Mouse (Mus musculus) intestine, embryonic 14.5 days (tissue): ENCODE data around the gene Fgfr2. TPM values are rescaled to one million over a fixed set of nuclear protein-coding genes. Genes with fewer than 3 reads are reported as not detected.

Experiments
- ATAC-seq: fragments of 200-750 bp; cut with Nextera tagmentation; replicated peaks from 2 replicates; pipeline ENCODE4 v1.8.0; 2017; ENCODE audit warnings: low read depth, moderate number of reproducible peaks, moderate TSS enrichment, moderate library complexity; ENCODE audit not compliant: low FRiP score, low TSS enrichment
- DNase-seq: peaks from one replicate; pipeline ENCODE4 v3.0.0-alpha.2; 2018; ENCODE audit warnings: low spot score
- H3K27ac ChIP-seq: fragments of 300-500 bp; sonication (generic); 2 replicates; pipeline ENCODE4 v1.5.1; 2014; ENCODE audit warnings: low read depth, mild to moderate bottlenecking, control low read depth
- H3K27me3 ChIP-seq: fragments of 300-500 bp; sonication (generic); replicated peaks from 2 replicates; pipeline ENCODE4 v1.6.1; 2014; ENCODE audit warnings: low read length, control low read depth; ENCODE audit not compliant: control insufficient read depth, insufficient read depth
- H3K36me3 ChIP-seq: fragments of 300-500 bp; sonication (generic); 2 replicates; pipeline ENCODE4 v1.6.1; 2014; ENCODE audit warnings: low read length, control low read depth; ENCODE audit not compliant: control insufficient read depth, insufficient read depth
- H3K4me1 ChIP-seq: fragments of 300-500 bp; sonication (generic); replicated peaks from 2 replicates; pipeline ENCODE4 v1.6.1; 2014; ENCODE audit warnings: low read length, control low read depth, mixed read lengths; ENCODE audit not compliant: control insufficient read depth, insufficient read depth
- H3K4me2 ChIP-seq: fragments of 300-500 bp; sonication (generic); 2 replicates; pipeline ENCODE4 v1.6.1; 2014; ENCODE audit warnings: low read length
- H3K4me3 ChIP-seq: fragments of 300-500 bp; sonication (generic); 2 replicates; pipeline ENCODE4 v1.5.1; 2014; ENCODE audit warnings: low read depth, low read length, control low read depth, mixed read lengths
- H3K9ac ChIP-seq: fragments of 300-500 bp; sonication (generic); 2 replicates; pipeline ENCODE4 v1.6.1; 2014; ENCODE audit warnings: mild to moderate bottlenecking, low read length
- H3K9me3 ChIP-seq: fragments of 300-500 bp; sonication (generic); 2 replicates; pipeline ENCODE4 v1.6.1; 2016; ENCODE audit warnings: low read length, control low read depth; ENCODE audit not compliant: control insufficient read depth
- WGBS: fragments of 180-500 bp; shearing (Covaris S2); extraction: QIAGEN DNeasy Blood & Tissue Kit; methylation state at CpG from one replicate; pipeline ENCODE4 v1.1.7; 2014; 5-methylcytosine and 5-hydroxymethylcytosine counted together
- polyA plus RNA-seq: library from polyadenylated mRNA; unstranded; fragments of >200 nt; fragmentation: Nextera tagmentation; extraction: Ambion mirVana; gene quantifications from 2 replicates; pipeline ENCODE4 v1.2.1, GENCODE M21; 2014

The Fgfr2 gene
- polyA plus RNA-seq, 1 experiment from 2014 or later = 105 TPM

GRCm38 (mm10) chr7:131670586-131670985 is 1452.6 kb downstream of the Fgfr2 start:
- no peak for ATAC-seq
- Histone ChIP-seq H3K4me2 (no peak overlapping the region), H3K4me3 (no peak overlapping the region), H3K27ac (no peak overlapping the region), H3K9ac (no peak overlapping the region), H3K4me1 (no peaks in the 10 kb centered on the region), H3K36me3 (no peaks in the 10 kb centered on the region), H3K9me3 (no peaks in the 10 kb centered on the region), H3K27me3 (no peaks in the 10 kb centered on the region)
- DNase-seq = no peak
- 70% methylated on average over 6 of the region's 6 CpGs for WGBS

- no peak for ATAC-seq
- Histone ChIP-seq H3K9ac (no peak overlapping the region), H3K9me3 (no peaks in the 10 kb centered on the region), H3K4me3 (no peak overlapping the region), H3K27ac (no peak overlapping the region), H3K27me3 (no peaks in the 10 kb centered on the region), H3K36me3 (no peaks in the 10 kb centered on the region), H3K4me2 (no peak overlapping the region), H3K4me1 (no peaks in the 10 kb centered on the region)
- WGBS = 83% methylated on average over 4 of the region's 4 CpGs
- no peak for DNase-seq
Measured at GRCm38 (mm10) chr7:131669326-131669725, 1453.8 kb downstream of the Fgfr2 start.

GRCm38 (mm10) chr7:131660726-131661125 is 1462.4 kb downstream of the Fgfr2 start:
- no peak overlapping the region for H3K4me3 ChIP-seq
- no peak for ATAC-seq
- H3K9ac ChIP-seq = no peak overlapping the region
- H3K4me1 ChIP-seq = no peaks in the 10 kb centered on the region
- H3K36me3 ChIP-seq = no peaks in the 10 kb centered on the region
- 95% methylated on average over 1 of the region's 1 CpGs for WGBS
- H3K27me3 ChIP-seq = no peaks in the 10 kb centered on the region
- H3K4me2 ChIP-seq = no peak overlapping the region
- no peak for DNase-seq
- no peaks in the 10 kb centered on the region for H3K9me3 ChIP-seq
- H3K27ac ChIP-seq = no peak overlapping the region

DNA sequence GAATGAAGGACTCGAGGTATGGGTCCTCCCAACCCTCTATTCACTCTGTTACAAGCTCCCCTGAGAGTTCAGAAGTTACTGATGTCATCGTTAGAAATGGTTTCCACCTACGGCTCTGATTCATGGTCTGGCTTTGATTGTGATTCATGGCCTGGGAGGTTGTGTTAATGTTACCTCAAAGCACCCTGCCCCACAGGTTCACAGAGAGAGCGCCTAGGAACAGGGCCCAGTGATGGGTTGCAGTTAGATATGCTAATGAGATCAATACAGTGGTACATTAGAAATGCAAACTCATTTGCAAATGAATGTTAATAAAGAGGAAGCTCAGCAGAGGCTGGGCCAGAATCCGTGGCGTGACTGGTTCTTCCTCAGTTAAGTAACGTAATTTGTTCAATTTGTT is 1467.1 kb downstream of the Fgfr2 start:
- DNase-seq = no peak
- Histone ChIP-seq H3K9ac (no peak overlapping the region), H3K4me1 (no peaks in the 10 kb centered on the region), H3K27ac (no peak overlapping the region), H3K36me3 (no peaks in the 10 kb centered on the region), H3K27me3 (no peaks in the 10 kb centered on the region), H3K9me3 (no peaks in the 10 kb centered on the region), H3K4me2 (no peak overlapping the region), H3K4me3 (no peak overlapping the region)
- ATAC-seq = no peak
- 57% methylated on average over 7 of the region's 7 CpGs for WGBS

GRCm38 (mm10) chr7:131653416-131653815 is 1469.7 kb downstream of the Fgfr2 start:
- Histone ChIP-seq H3K4me3 (no peak overlapping the region), H3K9me3 (no peaks in the 10 kb centered on the region), H3K27me3 (no peaks in the 10 kb centered on the region), H3K36me3 (no peaks in the 10 kb centered on the region), H3K4me2 (no peak overlapping the region), H3K27ac (no peak overlapping the region), H3K4me1 (no peaks in the 10 kb centered on the region), H3K9ac (no peak overlapping the region)
- no peak for ATAC-seq
- no peak for DNase-seq
- WGBS = 80% methylated on average over 6 of the region's 6 CpGs

DNA sequence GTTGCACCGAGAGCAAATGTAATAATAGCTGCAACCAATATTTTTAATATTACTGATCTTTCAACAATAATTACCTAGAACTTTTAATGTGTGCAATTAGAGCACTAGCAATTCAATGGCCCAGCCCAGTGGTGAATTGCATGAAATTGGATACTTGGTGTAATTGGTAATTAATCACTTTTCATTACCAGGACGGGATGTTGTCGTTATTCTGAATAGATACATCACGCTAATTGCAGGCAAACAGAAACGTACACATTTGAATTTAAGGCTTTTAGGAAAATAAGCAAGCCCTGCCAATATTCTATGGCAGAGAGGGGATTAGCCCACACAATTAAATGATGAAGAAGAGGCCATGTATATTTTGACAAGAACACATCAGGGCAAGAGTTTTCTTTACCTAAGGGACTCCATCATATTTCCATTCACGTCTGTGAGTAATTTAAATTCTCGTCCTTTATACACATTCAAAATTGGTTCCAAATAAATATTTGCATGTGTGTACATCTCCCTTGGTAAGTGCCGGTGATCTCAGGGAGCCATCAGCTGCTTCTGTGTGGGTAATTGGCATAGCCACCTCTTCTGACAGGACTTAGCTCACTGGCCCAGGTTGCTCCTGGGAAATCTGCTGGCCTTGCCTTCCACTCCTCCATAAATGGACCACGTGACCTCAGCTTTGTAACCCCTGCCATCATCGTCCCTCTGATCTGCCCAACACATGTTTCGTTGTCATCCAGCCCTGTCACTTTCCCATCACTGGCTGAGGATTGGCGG is 1471.0 kb downstream of the Fgfr2 start:
- 72% methylated on average over 12 of the region's 12 CpGs for WGBS
- H3K4me3 ChIP-seq = no peak overlapping the region
- no peak for ATAC-seq
- no peak for DNase-seq
- no peak overlapping the region for H3K27ac ChIP-seq
- H3K9ac ChIP-seq = no peak overlapping the region
- H3K36me3 ChIP-seq = no peaks in the 10 kb centered on the region
- H3K4me1 ChIP-seq = no peaks in the 10 kb centered on the region
- H3K27me3 ChIP-seq = no peaks in the 10 kb centered on the region
- no peaks in the 10 kb centered on the region for H3K9me3 ChIP-seq
- no peak overlapping the region for H3K4me2 ChIP-seq

DNA sequence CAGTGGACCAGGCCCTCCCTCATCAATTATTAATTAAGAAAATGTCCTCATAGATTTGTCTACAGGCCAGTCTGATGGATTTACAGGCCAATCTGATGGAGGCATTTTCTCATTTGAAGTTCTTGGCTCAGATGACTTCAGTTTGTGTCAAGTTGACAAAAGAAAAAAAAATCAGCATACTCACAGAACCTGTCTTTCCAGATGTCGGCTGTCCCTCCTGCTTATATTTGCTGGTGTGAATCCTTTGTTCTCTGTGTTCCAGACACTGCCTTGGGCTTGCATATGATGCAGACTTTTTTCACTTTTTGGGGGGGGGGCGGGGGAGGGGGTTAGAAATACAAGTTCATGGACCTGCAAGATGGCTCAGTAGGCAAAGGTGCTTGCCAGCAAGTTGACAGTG is 1472.9 kb downstream of the Fgfr2 start:
- H3K9ac ChIP-seq = no peak overlapping the region
- DNase-seq = no peak
- H3K27me3 ChIP-seq = peaks cover 9% of the 10 kb centered on the region
- H3K4me2 ChIP-seq = no peak overlapping the region
- H3K9me3 ChIP-seq = no peaks in the 10 kb centered on the region
- H3K4me1 ChIP-seq = no peaks in the 10 kb centered on the region
- ATAC-seq = no peak
- H3K36me3 ChIP-seq = no peaks in the 10 kb centered on the region
- WGBS = 46% methylated on average over 2 of the region's 2 CpGs
- no peak overlapping the region for H3K27ac ChIP-seq
- no peak overlapping the region for H3K4me3 ChIP-seq

- Histone ChIP-seq H3K27ac (no peak overlapping the region), H3K4me3 (no peak overlapping the region), H3K27me3 (peaks cover 29% of the 10 kb centered on the region), H3K4me2 (no peak overlapping the region), H3K4me1 (no peaks in the 10 kb centered on the region), H3K9ac (no peak overlapping the region), H3K9me3 (no peaks in the 10 kb centered on the region), H3K36me3 (no peaks in the 10 kb centered on the region)
- DNase-seq (no peak), ATAC-seq (no peak)
- WGBS = 28% methylated on average over 7 of the region's 7 CpGs
Measured at GRCm38 (mm10) chr7:131648276-131648675, 1474.9 kb downstream of the Fgfr2 start.

DNA sequence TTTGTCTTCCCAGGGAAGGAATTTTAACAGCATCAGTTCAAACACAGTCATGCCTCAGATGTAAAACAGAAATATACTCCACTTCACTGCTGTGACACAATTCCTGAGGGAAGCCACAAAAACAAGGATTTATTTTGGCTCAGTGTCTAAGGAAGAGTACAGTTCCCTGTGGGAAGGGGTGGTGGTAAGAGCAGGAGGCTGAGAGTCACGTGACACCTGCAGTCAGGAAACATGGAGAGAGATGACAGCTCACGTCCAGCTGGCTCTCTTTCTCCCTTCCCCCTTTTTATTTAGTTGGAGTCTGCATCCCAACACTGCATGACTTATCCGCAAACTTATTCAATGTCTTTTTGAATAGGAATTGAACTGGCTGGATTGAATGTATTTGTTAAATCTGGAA is 1475.6 kb downstream of the Fgfr2 start:
- Histone ChIP-seq H3K9ac (no peak overlapping the region), H3K27ac (no peak overlapping the region), H3K27me3 (peaks cover 35% of the 10 kb centered on the region), H3K36me3 (no peaks in the 10 kb centered on the region), H3K4me2 (no peak overlapping the region), H3K9me3 (no peaks in the 10 kb centered on the region), H3K4me1 (no peaks in the 10 kb centered on the region), H3K4me3 (no peak overlapping the region)
- WGBS = 40% methylated on average over 3 of the region's 3 CpGs
- no peak for DNase-seq
- ATAC-seq = no peak
